Mouse (Mus musculus): Measurements from ENCODE around the gene Vgll4. TPM values are rescaled to one million over a fixed set of nuclear protein-coding genes. Genes with fewer than 3 reads are reported as not detected.

Vgll4 gene
- polyA plus RNA-seq, 1 experiment from 2014 or later: 136 TPM

- Histone ChIP-seq H3K4me3 (no peak overlapping the region), H3K27me3 (no peaks in the 10 kb centered on the region), H3K9me3 (no peaks in the 10 kb centered on the region), H3K9ac (no peak overlapping the region), H3K36me3 (peaks cover 47% of the 10 kb centered on the region), H3K4me2 (replicated peaks) (no peak overlapping the region), H3K4me1 (peaks cover 8% of the 10 kb centered on the region), H3K27ac (no peak overlapping the region)
- WGBS: 94% methylated on average over 5 of the region's 5 CpGs
- no peak for ATAC-seq (ENCODE audit: insufficient number of reproducible peaks, insufficient read depth, low FRiP score, low TSS enrichment)
These were observed 106.3 kb downstream of the Vgll4 start for GRCm38 (mm10) chr6:114863501-114863900.

- 86% methylated on average over 9 of the region's 9 CpGs for WGBS
- H3K27ac ChIP-seq: no peak overlapping the region
- H3K4me2 ChIP-seq (replicated peaks): no peak overlapping the region
- no peak for ATAC-seq (ENCODE audit: insufficient number of reproducible peaks, insufficient read depth, low FRiP score, low TSS enrichment)
- peaks cover 7% of the 10 kb centered on the region; the same call in 1 of the 2 replicates for H3K4me1 ChIP-seq
- H3K4me3 ChIP-seq: no peak overlapping the region
- H3K9me3 ChIP-seq: no peaks in the 10 kb centered on the region
- no peaks in the 10 kb centered on the region for H3K27me3 ChIP-seq
- peaks cover 51% of the 10 kb centered on the region for H3K36me3 ChIP-seq
- H3K9ac ChIP-seq: no peak overlapping the region
These were observed 107.7 kb downstream of the Vgll4 start for GRCm38 (mm10) chr6:114862046-114862445.

- Histone ChIP-seq H3K27ac (no peak overlapping the region), H3K9ac (no peak overlapping the region), H3K4me1 (peaks cover 5% of the 10 kb centered on the region; the same call in 1 of the 2 replicates), H3K9me3 (no peaks in the 10 kb centered on the region), H3K4me2 (replicated peaks) (no peak overlapping the region), H3K27me3 (no peaks in the 10 kb centered on the region), H3K4me3 (no peak overlapping the region), H3K36me3 (peaks cover 51% of the 10 kb centered on the region)
- no peak for ATAC-seq (ENCODE audit: insufficient number of reproducible peaks, insufficient read depth, low FRiP score, low TSS enrichment)
- WGBS: 82% methylated on average over 9 of the region's 9 CpGs
These were observed 108.2 kb downstream of the Vgll4 start for GRCm38 (mm10) chr6:114861591-114861990.

- Histone ChIP-seq H3K27ac (peak overlapping the region; percentile 7; the same call in 1 of the 2 replicates), H3K4me2 (replicated peaks) (no peak overlapping the region), H3K4me3 (no peak overlapping the region), H3K9me3 (no peaks in the 10 kb centered on the region), H3K27me3 (no peaks in the 10 kb centered on the region), H3K36me3 (peaks cover 51% of the 10 kb centered on the region), H3K9ac (no peak overlapping the region), H3K4me1 (peaks cover 3% of the 10 kb centered on the region; the same call in 1 of the 2 replicates)
- WGBS: 84% methylated on average over 14 of the region's 14 CpGs
- no peak for ATAC-seq (ENCODE audit: insufficient number of reproducible peaks, insufficient read depth, low FRiP score, low TSS enrichment)
These were observed 108.9 kb downstream of the Vgll4 start for GRCm38 (mm10) chr6:114860677-114861568.

DNA sequence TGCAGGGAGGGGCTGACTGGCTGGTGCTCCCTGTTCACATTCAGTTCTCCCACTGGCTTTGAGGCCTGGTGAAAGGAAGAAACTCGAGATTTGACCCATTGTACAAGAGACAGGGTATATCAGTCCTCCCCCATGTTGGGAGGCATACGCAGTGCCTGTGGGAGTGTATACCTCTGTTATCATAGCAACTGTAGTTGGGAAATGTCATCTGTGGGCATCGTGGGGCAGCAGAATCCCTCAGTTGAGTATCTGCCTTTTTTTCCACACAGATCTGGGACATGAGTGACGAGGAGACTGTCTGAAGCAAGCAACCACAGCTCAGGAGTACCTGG lies 111.1 kb downstream of the Vgll4 start:
- Histone ChIP-seq H3K9me3 (no peaks in the 10 kb centered on the region), H3K36me3 (peaks cover 47% of the 10 kb centered on the region), H3K9ac (no peak overlapping the region), H3K4me3 (no peak overlapping the region), H3K4me2 (replicated peaks) (no peak overlapping the region), H3K4me1 (peaks cover 25% of the 10 kb centered on the region), H3K27ac (no peak overlapping the region), H3K27me3 (no peaks in the 10 kb centered on the region)
- 80% methylated on average over 4 of the region's 4 CpGs for WGBS
- no peak for ATAC-seq (ENCODE audit: insufficient number of reproducible peaks, insufficient read depth, low FRiP score, low TSS enrichment)

- H3K36me3 ChIP-seq: peaks cover 43% of the 10 kb centered on the region
- H3K4me3 ChIP-seq: no peak overlapping the region
- H3K27me3 ChIP-seq: no peaks in the 10 kb centered on the region
- no peak overlapping the region for H3K4me2 ChIP-seq (replicated peaks)
- peak overlapping the region; percentile 36; the same call in 1 of the 2 replicates for H3K27ac ChIP-seq
- WGBS: 70% methylated on average over 3 of the region's 3 CpGs
- no peak for ATAC-seq (ENCODE audit: insufficient number of reproducible peaks, insufficient read depth, low FRiP score, low TSS enrichment)
- H3K4me1 ChIP-seq: peaks cover 30% of the 10 kb centered on the region
- no peaks in the 10 kb centered on the region for H3K9me3 ChIP-seq
- H3K9ac ChIP-seq: no peak overlapping the region
These were observed 111.6 kb downstream of the Vgll4 start for GRCm38 (mm10) chr6:114857996-114858721.

DNA sequence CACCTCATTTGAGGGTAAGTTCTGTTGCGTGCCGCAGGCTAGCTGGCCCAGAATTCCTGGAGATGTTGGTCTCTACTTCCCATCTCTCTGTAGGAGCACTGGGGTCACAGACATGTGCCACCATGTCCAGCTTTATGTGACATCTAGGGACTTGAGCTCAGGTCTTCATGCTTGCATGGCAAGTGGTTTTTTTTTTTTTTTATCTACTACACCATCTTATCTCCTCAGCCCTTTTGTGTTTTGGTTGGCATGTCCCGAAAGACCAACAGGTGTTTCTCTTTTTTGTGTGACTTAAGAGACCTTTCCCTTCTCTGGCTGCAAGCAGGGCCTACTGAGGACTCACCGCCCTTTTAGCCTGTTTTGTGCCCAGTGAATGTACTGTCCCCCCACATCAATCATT lies 113.3 kb downstream of the Vgll4 start:
- H3K27ac ChIP-seq: no peak overlapping the region
- no peaks in the 10 kb centered on the region for H3K27me3 ChIP-seq
- no peak overlapping the region for H3K4me2 ChIP-seq (replicated peaks)
- H3K36me3 ChIP-seq: peaks cover 27% of the 10 kb centered on the region
- WGBS: 77% methylated on average over 4 of the region's 4 CpGs
- H3K9ac ChIP-seq: no peak overlapping the region
- no peak overlapping the region for H3K4me3 ChIP-seq
- no peaks in the 10 kb centered on the region for H3K9me3 ChIP-seq
- H3K4me1 ChIP-seq: peaks cover 46% of the 10 kb centered on the region
- no peak for ATAC-seq (ENCODE audit: insufficient number of reproducible peaks, insufficient read depth, low FRiP score, low TSS enrichment)

DNA sequence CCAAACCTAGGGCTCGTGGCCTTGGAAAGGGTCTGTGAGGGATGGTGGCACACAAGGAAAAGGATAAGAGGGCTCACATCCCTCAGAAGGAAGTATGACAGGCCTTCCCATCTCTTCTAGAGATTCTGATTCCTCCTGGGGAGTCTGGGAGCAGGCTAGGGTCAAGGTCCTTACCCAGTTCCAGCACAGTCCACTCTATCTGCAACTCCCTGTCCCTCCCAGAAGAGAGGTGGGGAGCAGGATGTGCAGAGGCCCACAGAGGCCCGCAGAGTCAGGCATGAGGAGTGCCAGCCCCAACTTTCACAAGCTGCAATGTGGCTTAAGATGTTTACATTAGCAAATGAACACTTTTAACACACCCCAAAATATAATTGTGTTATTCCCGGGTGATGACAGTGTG lies 114.2 kb downstream of the Vgll4 start:
- peaks cover 51% of the 10 kb centered on the region for H3K4me1 ChIP-seq
- H3K27ac ChIP-seq: peak overlapping the region; percentile 50; the same call in 1 of the 2 replicates
- H3K4me2 ChIP-seq (replicated peaks): no peak overlapping the region
- ATAC-seq (ENCODE audit: insufficient number of reproducible peaks, insufficient read depth, low FRiP score, low TSS enrichment): no peak
- H3K9ac ChIP-seq: no peak overlapping the region
- H3K4me3 ChIP-seq: no peak overlapping the region
- no peaks in the 10 kb centered on the region for H3K27me3 ChIP-seq
- H3K36me3 ChIP-seq: peaks cover 18% of the 10 kb centered on the region
- H3K9me3 ChIP-seq: no peaks in the 10 kb centered on the region
- WGBS: 67% methylated on average over 3 of the region's 3 CpGs

DNA sequence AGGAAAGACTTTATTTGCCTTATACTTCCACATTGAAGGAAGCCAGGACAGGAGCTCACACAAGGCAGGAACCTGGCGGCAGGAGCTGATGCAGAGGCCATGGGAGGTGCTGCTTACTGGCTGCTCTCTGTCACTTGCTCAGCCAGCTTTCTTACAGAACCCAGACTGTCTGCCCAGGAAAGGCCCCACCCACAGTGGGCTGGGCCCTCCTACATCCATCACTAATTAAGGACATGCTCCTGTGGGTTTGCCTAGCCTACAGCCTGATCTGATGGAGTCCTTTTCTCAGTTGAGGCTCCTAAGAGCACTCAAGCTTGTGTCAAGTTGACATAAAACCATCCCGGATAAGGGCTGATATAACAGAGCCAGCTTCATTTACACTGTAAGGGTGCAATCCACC lies 115.4 kb downstream of the Vgll4 start:
- H3K36me3 ChIP-seq: peaks cover 14% of the 10 kb centered on the region
- no peaks in the 10 kb centered on the region for H3K9me3 ChIP-seq
- peaks cover 54% of the 10 kb centered on the region for H3K4me1 ChIP-seq
- H3K27me3 ChIP-seq: no peaks in the 10 kb centered on the region
- 45% methylated on average over 2 of the region's 2 CpGs for WGBS
- no peak overlapping the region for H3K9ac ChIP-seq
- H3K27ac ChIP-seq: peak overlapping the region; percentile 42; the same call in 1 of the 2 replicates
- no peak overlapping the region for H3K4me3 ChIP-seq
- no peak overlapping the region for H3K4me2 ChIP-seq (replicated peaks)
- no peak for ATAC-seq (ENCODE audit: insufficient number of reproducible peaks, insufficient read depth, low FRiP score, low TSS enrichment)

GRCm38 (mm10) chr6:114852739-114853138 lies 117.1 kb downstream of the Vgll4 start:
- H3K36me3 ChIP-seq: no peaks in the 10 kb centered on the region
- ATAC-seq (ENCODE audit: insufficient number of reproducible peaks, insufficient read depth, low FRiP score, low TSS enrichment): no peak
- H3K4me1 ChIP-seq: peaks cover 66% of the 10 kb centered on the region
- H3K27me3 ChIP-seq: no peaks in the 10 kb centered on the region
- WGBS: 38% methylated on average over 3 of the region's 3 CpGs
- H3K9ac ChIP-seq: no peak overlapping the region
- no peak overlapping the region for H3K4me2 ChIP-seq (replicated peaks)
- H3K27ac ChIP-seq: 0 out of 2 replicates have a peak overlapping the region, but pooled peaks have one; percentile 41
- H3K9me3 ChIP-seq: no peaks in the 10 kb centered on the region
- no peak overlapping the region for H3K4me3 ChIP-seq

DNA sequence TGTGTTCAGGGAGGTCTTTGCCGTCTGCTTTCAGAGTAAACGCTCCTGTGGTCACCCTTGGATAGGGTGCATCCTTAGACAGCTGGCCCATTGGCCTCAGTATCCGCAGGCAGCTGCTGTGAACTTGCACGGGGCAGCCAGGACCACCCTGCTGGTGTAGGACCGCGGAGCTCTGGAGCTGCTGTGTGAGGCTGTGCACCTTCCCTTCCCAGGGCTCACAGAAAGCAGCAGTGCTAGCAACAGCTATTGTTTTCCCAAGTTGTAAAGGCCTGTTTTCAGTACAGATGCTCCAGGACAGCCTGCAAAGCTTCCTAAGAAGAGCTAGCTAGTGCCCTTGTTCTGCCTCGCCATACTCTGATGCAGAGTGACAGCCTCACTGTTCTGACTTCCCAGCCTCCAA lies 118.1 kb downstream of the Vgll4 start:
- Histone ChIP-seq H3K4me2 (replicated peaks) (no peak overlapping the region), H3K27me3 (no peaks in the 10 kb centered on the region), H3K4me1 (peaks cover 67% of the 10 kb centered on the region), H3K27ac (peak overlapping the region; percentile 41; the same call in 1 of the 2 replicates), H3K36me3 (no peaks in the 10 kb centered on the region), H3K9ac (no peak overlapping the region), H3K9me3 (no peaks in the 10 kb centered on the region), H3K4me3 (no peak overlapping the region)
- ATAC-seq (ENCODE audit: insufficient number of reproducible peaks, insufficient read depth, low FRiP score, low TSS enrichment): no peak
- 42% methylated on average over 7 of the region's 7 CpGs for WGBS

- no peak overlapping the region for H3K4me2 ChIP-seq (replicated peaks)
- H3K27me3 ChIP-seq: no peaks in the 10 kb centered on the region
- H3K9ac ChIP-seq: no peak overlapping the region
- 85% methylated on average over 8 of the region's 8 CpGs for WGBS
- H3K36me3 ChIP-seq: no peaks in the 10 kb centered on the region
- no peaks in the 10 kb centered on the region for H3K9me3 ChIP-seq
- H3K27ac ChIP-seq: 0 out of 2 replicates have a peak overlapping the region, but pooled peaks have one; percentile 18
- ATAC-seq (ENCODE audit: insufficient number of reproducible peaks, insufficient read depth, low FRiP score, low TSS enrichment): no peak
- H3K4me1 ChIP-seq: peaks cover 61% of the 10 kb centered on the region
- H3K4me3 ChIP-seq: no peak overlapping the region
These were observed 120.0 kb downstream of the Vgll4 start for GRCm38 (mm10) chr6:114849787-114850186.
